ENCODE assay signal across 15 mouse cellular contexts in genomic region chr4:92702755-92703154, GRCm38 (mm10).
"Had no signal": no experiment of that assay in that cellular context is flagged by ENCODE, and none has a peak within 500 bp of the region (broad histone marks: within the 10 kb centered on the region; RNA-seq: fewer than 3 reads in every experiment).

No protein-coding gene starts in this region.

- ATAC-seq: midbrain, embryonic 15.5 days had no signal

- H3K36me3 ChIP-seq: midbrain, embryonic 10.5 days; midbrain, embryonic 12.5 days; midbrain, embryonic 15.5 days; neural tube, embryonic 12.5 days; stomach, embryonic 15.5 days had no signal

- H3K27ac ChIP-seq: midbrain, embryonic 10.5 days; midbrain, embryonic 12.5 days; midbrain, embryonic 15.5 days; neural tube, embryonic 12.5 days; stomach, embryonic 15.5 days; stomach, postnatal 0 days had no signal

- H3K4me2 ChIP-seq: lung, embryonic 14.5 days; midbrain, embryonic 12.5 days; midbrain, embryonic 15.5 days; neural tube, embryonic 12.5 days; stomach, embryonic 15.5 days had no signal

- H3K4me1 ChIP-seq: midbrain, embryonic 10.5 days; midbrain, embryonic 12.5 days; midbrain, embryonic 15.5 days; neural tube, embryonic 12.5 days; stomach, embryonic 15.5 days had no signal

- H3K4me3 ChIP-seq: midbrain, embryonic 10.5 days; midbrain, embryonic 12.5 days; midbrain, embryonic 15.5 days; myocyte; neural tube, embryonic 12.5 days; stomach, embryonic 15.5 days had no signal

- DNase-seq: lung, adult 18-20 months; lung, embryonic 14.5 days; lung, postnatal 10 days; lung, postnatal 4 days; right cerebral cortex, postnatal 14 days; thymus, adult 2 months; thymus, postnatal 25 days; thymus, postnatal 4 days had no signal

- H3K9me3 ChIP-seq: midbrain, embryonic 10.5 days; midbrain, embryonic 12.5 days; midbrain, embryonic 15.5 days; neural tube, embryonic 12.5 days; stomach, embryonic 15.5 days had no signal

- H3K27me3 ChIP-seq: midbrain, embryonic 12.5 days; midbrain, embryonic 15.5 days; neural tube, embryonic 12.5 days; stomach, embryonic 15.5 days had no signal

- H3K9ac ChIP-seq: lung, embryonic 14.5 days; midbrain, embryonic 12.5 days; midbrain, embryonic 15.5 days; neural tube, embryonic 12.5 days; stomach, embryonic 15.5 days had no signal
